Mouse (Mus musculus) lung, embryonic 15.5 days (tissue): ENCODE measurements around the gene Spic. TPM values are rescaled to one million over a fixed set of nuclear protein-coding genes. Genes with fewer than 3 reads are reported as not detected.
"Not testable (repeated sequence)": the region's sequence is repeated elsewhere in the genome, so short reads cannot be mapped to it uniquely, and the experiment has no call there.

ENCODE experiments used
- ATAC-seq: fragments of 200-750 bp; cut with Nextera tagmentation; 2 replicates; pipeline ENCODE4 v1.8.0; 2017; ENCODE audit warnings: moderate number of reproducible peaks, borderline replicate concordance; ENCODE audit not compliant: low FRiP score, low TSS enrichment; ENCODE audit errors: extremely low read depth
- H3K27ac ChIP-seq: fragments of 300-500 bp; sonication (generic); 2 replicates; pipeline ENCODE4 v1.5.1; 2015; ENCODE audit warnings: moderate library complexity, mild to moderate bottlenecking, inconsistent platforms
- H3K27me3 ChIP-seq: fragments of 300-500 bp; sonication (generic); 2 replicates; pipeline ENCODE4 v1.6.1; 2015; ENCODE audit warnings: inconsistent platforms
- H3K36me3 ChIP-seq: fragments of 300-500 bp; sonication (generic); 2 replicates; pipeline ENCODE4 v1.6.1; 2015; ENCODE audit warnings: inconsistent platforms
- H3K4me1 ChIP-seq: fragments of 300-500 bp; sonication (generic); 2 replicates; pipeline ENCODE4 v1.6.1; 2015; ENCODE audit warnings: inconsistent platforms
- H3K4me2 ChIP-seq: fragments of 300-500 bp; sonication (generic); 2 replicates; pipeline ENCODE4 v1.6.1; 2015; ENCODE audit warnings: inconsistent platforms, mild to moderate bottlenecking, moderate library complexity
- H3K4me3 ChIP-seq: fragments of 300-500 bp; sonication (generic); 2 replicates; pipeline ENCODE4 v1.5.1; 2015; ENCODE audit warnings: mild to moderate bottlenecking, inconsistent platforms
- H3K9ac ChIP-seq: fragments of 300-500 bp; sonication (generic); 2 replicates; pipeline ENCODE4 v1.6.1; 2015; ENCODE audit warnings: inconsistent platforms
- H3K9me3 ChIP-seq: fragments of 300-500 bp; sonication (generic); 2 replicates; pipeline ENCODE4 v1.6.1; 2016; ENCODE audit warnings: inconsistent platforms
- WGBS: fragments of 180-500 bp; shearing (Covaris S2); methylation state at CpG from one replicate; pipeline ENCODE4 v1.1.7; 2015; 5-methylcytosine and 5-hydroxymethylcytosine counted together
- polyA plus RNA-seq: library from polyadenylated mRNA; unstranded; fragments of >200 nt; fragmentation: Nextera tagmentation; extraction: Ambion mirVana; gene quantifications from 2 replicates; pipeline ENCODE4 v1.2.1, GENCODE M21; 2015

Spic gene
- polyA plus RNA-seq, 1 experiment from 2014 or later = 0.81 TPM

DNA sequence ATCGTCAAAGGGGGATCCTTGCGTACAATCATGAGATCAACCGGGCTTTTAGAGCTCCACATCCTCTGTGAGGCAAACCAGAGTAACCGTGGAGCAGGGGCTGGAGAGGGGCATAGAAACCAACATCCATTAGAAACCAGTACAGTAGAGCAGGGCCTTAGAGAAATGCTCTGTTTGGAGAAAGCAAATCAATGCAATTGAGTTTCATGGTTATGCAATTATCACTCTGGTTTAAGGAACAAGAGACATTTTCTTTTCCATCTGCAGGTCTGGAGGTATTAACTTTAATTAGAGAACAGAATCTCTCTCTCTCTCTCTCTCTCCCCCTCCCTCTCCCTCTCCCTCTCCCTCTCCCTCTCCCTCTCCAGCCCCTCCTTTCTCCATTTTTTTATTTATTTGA, 29.9 kb upstream of the Spic start:
- no peak overlapping the region for H3K4me3 ChIP-seq
- 85% methylated on average over 4 of the region's 4 CpGs for WGBS
- no peaks in the 10 kb centered on the region for H3K36me3 ChIP-seq
- no peak for ATAC-seq
- 0 out of 2 replicates have a peak, but pooled peaks cover 2% of the 10 kb centered on the region for H3K4me1 ChIP-seq
- H3K9me3 ChIP-seq = no peaks in the 10 kb centered on the region
- no peak overlapping the region for H3K9ac ChIP-seq
- no peaks in the 10 kb centered on the region for H3K27me3 ChIP-seq
- H3K4me2 ChIP-seq = no peak overlapping the region
- H3K27ac ChIP-seq = no peak overlapping the region

GRCm38 (mm10) chr10:88712359-88712758, 27.5 kb upstream of the Spic start:
- Histone ChIP-seq H3K9me3 (no peaks in the 10 kb centered on the region), H3K36me3 (no peaks in the 10 kb centered on the region), H3K4me3 (no peak overlapping the region), H3K9ac (no peak overlapping the region), H3K4me1 (no peaks in the 10 kb centered on the region), H3K27ac (no peak overlapping the region), H3K4me2 (no peak overlapping the region), H3K27me3 (no peaks in the 10 kb centered on the region)
- WGBS = 79% methylated on average over 6 of the region's 6 CpGs
- no peak for ATAC-seq

DNA sequence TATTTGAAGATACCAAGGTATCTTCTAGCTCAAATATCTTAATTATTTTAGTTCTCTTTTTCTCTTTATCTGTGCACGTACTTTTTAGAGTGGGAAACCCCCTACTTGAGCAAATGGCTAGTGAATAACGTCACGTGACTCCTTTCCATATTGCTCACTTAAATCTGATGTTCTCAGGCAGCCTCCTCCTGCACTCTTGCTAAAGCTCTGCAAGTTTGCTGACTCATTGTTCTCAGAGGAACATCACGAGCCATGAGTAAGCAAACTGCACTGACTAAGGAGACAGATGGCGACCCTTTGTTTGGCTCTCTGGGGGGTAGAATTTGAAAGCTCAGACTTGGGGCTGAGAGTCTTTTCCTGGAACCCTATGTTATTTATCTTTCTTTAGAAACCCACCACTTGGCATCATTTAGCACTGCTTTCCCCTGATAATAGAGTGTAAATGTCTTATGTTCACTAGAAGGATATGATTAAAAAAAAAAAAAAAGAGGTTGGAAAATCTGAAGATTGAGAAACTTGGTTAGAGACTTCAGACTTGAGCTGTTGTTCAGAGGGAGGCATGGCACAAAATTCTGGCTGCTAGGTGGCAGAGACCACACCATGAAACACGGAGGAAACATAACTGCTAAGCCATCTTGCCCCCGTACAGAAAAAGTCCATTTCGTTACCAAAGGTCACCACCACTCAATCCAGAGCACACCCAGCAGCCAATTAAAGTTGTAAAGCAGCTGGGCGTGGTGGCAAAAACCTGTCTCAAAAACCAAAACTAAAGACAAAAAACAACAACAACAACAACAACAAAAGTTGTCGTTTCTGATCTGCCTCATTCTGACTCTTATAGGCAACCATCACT, 24.1 kb upstream of the Spic start:
- H3K27me3 ChIP-seq = no peaks in the 10 kb centered on the region
- no peak overlapping the region for H3K27ac ChIP-seq
- 56% methylated on average over 10 of the region's 10 CpGs for WGBS
- no peaks in the 10 kb centered on the region for H3K4me1 ChIP-seq
- no peak for ATAC-seq
- H3K9ac ChIP-seq = no peak overlapping the region
- H3K36me3 ChIP-seq = no peaks in the 10 kb centered on the region
- H3K4me2 ChIP-seq = no peak overlapping the region
- H3K9me3 ChIP-seq = no peaks in the 10 kb centered on the region
- H3K4me3 ChIP-seq = no peak overlapping the region

- no peaks in the 10 kb centered on the region for H3K4me1 ChIP-seq
- H3K36me3 ChIP-seq = no peaks in the 10 kb centered on the region
- no peak overlapping the region for H3K9ac ChIP-seq
- H3K9me3 ChIP-seq = no peaks in the 10 kb centered on the region
- H3K4me3 ChIP-seq = no peak overlapping the region
- H3K4me2 ChIP-seq = no peak overlapping the region
- H3K27me3 ChIP-seq = no peaks in the 10 kb centered on the region
- no peak for ATAC-seq
- WGBS = 64% methylated on average over 6 of the region's 6 CpGs
- H3K27ac ChIP-seq = no peak overlapping the region
Measured at GRCm38 (mm10) chr10:88700938-88701337, 16.1 kb upstream of the Spic start.

GRCm38 (mm10) chr10:88682904-88683563, 1.8 kb downstream of the Spic start:
- H3K9me3 ChIP-seq = no peaks in the 10 kb centered on the region
- no peaks in the 10 kb centered on the region for H3K27me3 ChIP-seq
- no peak overlapping the region for H3K4me2 ChIP-seq
- no peak overlapping the region for H3K9ac ChIP-seq
- ATAC-seq = no peak
- H3K4me1 ChIP-seq = no peaks in the 10 kb centered on the region
- WGBS = 38% methylated on average over 4 of the region's 4 CpGs
- no peaks in the 10 kb centered on the region for H3K36me3 ChIP-seq
- no peak overlapping the region for H3K4me3 ChIP-seq
- no peak overlapping the region for H3K27ac ChIP-seq

DNA sequence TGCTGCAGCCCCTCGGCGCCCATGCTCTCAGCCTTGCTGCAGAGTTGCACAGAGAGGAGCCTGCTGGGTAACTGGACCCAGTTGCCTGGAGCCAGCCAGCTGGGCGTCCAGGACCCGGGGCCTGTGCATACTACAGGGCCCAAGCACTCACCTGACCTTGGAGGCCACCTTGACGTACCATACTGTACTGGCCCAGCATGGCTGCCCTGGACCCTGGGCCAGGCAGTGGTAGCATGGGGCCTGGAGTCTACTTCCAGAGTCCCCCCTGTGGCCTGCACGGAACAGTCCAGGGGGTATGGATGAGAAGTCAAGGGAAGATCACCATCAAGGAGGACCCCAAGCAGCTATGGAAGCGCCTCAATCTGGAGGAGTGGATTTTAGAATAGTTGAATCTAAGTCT, 12.0 kb downstream of the Spic start:
- ATAC-seq = no peak
- Histone ChIP-seq H3K27ac (no peak overlapping the region), H3K9ac (no peak overlapping the region), H3K4me3 (no peak overlapping the region), H3K4me1 (no peaks in the 10 kb centered on the region), H3K27me3 (no peaks in the 10 kb centered on the region), H3K9me3 (no peaks in the 10 kb centered on the region), H3K36me3 (no peaks in the 10 kb centered on the region), H3K4me2 (no peak overlapping the region)
- WGBS = 88% methylated on average over 7 of the region's 7 CpGs

- Histone ChIP-seq H3K4me3 (no peak overlapping the region), H3K27me3 (no peaks in the 10 kb centered on the region), H3K4me1 (no peaks in the 10 kb centered on the region), H3K36me3 (no peaks in the 10 kb centered on the region), H3K27ac (no peak overlapping the region), H3K4me2 (no peak overlapping the region), H3K9ac (no peak overlapping the region), H3K9me3 (no peaks in the 10 kb centered on the region)
- no peak for ATAC-seq
- WGBS = 83% methylated on average over 6 of the region's 6 CpGs
Measured at GRCm38 (mm10) chr10:88672123-88672522, 12.7 kb downstream of the Spic start.

DNA sequence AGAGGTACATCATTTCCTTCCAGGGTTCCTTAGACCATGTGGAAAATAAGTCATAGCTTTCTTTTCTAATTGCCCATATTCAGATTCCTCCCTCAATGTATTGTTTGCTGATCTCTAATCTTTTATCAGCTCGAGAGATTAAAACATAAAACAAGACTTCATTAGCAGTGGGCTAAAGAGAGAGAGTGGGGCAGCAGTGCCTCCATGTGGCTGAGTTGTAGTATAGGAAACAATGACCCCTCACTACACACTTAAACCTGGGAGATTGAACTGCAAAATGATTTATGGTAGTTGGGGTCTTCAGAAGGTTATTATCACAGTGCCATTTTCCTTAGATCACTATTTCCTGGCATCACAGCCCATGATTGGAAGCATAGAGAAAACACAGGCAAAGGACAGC, 15.1 kb downstream of the Spic start:
- no peak overlapping the region for H3K27ac ChIP-seq
- no peaks in the 10 kb centered on the region for H3K27me3 ChIP-seq
- no peak overlapping the region for H3K9ac ChIP-seq
- H3K4me2 ChIP-seq = no peak overlapping the region
- H3K4me3 ChIP-seq = no peak overlapping the region
- no peaks in the 10 kb centered on the region for H3K36me3 ChIP-seq
- no peaks in the 10 kb centered on the region for H3K9me3 ChIP-seq
- ATAC-seq = no peak
- H3K4me1 ChIP-seq = no peaks in the 10 kb centered on the region
- 26% methylated on average over 1 of the region's 1 CpGs for WGBS

DNA sequence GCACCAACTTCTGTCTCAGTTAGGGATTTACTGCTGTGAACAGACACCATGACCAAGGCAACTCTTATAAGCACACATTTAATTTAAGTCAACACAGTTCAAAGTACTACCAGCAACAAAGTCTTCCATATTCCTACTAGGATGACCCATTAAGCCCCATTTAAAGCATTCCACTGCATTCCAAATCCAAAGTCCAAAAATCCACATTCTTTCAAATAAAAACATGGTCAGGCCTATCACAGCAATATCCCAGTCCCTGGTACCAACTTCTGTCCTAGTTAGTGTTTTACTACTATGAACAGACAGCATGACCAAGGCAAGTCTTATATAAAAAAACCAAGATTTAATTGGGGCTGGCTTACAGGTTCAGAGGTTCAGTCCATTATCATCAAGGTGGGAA, 21.0 kb downstream of the Spic start:
- not testable (repeated sequence) for ATAC-seq, H3K27me3 ChIP-seq, H3K4me1 ChIP-seq, H3K36me3 ChIP-seq, H3K9ac ChIP-seq, H3K4me2 ChIP-seq, H3K4me3 ChIP-seq, H3K27ac ChIP-seq, H3K9me3 ChIP-seq

DNA sequence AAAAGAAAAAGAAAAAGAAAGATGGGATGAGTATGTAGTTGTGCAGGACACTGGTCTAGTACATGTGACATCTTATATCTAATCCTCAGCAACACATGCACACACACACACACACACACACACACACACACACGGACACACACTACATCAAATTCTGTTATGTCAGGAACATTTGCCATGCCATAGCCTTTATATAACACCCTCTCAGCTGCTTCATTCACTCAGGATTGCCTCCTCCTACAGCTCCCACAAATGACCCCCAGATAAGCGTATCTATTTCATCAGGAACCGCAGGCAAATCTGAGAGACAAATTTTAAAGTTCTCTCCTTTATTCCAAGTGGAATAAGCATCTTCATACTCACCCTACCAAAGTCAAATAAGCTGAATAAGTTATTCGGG, 25.9 kb downstream of the Spic start:
- H3K36me3 ChIP-seq = no peaks in the 10 kb centered on the region
- no peak overlapping the region for H3K9ac ChIP-seq
- ATAC-seq = no peak
- no peaks in the 10 kb centered on the region for H3K27me3 ChIP-seq
- H3K9me3 ChIP-seq = no peaks in the 10 kb centered on the region
- H3K27ac ChIP-seq = no peak overlapping the region
- H3K4me3 ChIP-seq = no peak overlapping the region
- H3K4me1 ChIP-seq = no peaks in the 10 kb centered on the region
- WGBS = 76% methylated on average over 4 of the region's 4 CpGs
- no peak overlapping the region for H3K4me2 ChIP-seq

GRCm38 (mm10) chr10:88645448-88645847, 39.4 kb downstream of the Spic start:
- H3K9ac ChIP-seq = no peak overlapping the region
- H3K4me2 ChIP-seq = no peak overlapping the region
- no peak overlapping the region for H3K4me3 ChIP-seq
- 49% methylated on average over 5 of the region's 5 CpGs for WGBS
- H3K27ac ChIP-seq = no peak overlapping the region
- H3K9me3 ChIP-seq = no peaks in the 10 kb centered on the region
- no peaks in the 10 kb centered on the region for H3K4me1 ChIP-seq
- no peaks in the 10 kb centered on the region for H3K36me3 ChIP-seq
- no peaks in the 10 kb centered on the region for H3K27me3 ChIP-seq
- no peak for ATAC-seq

GRCm38 (mm10) chr10:88631330-88631953, 53.4 kb downstream of the Spic start:
- WGBS = 68% methylated on average over 10 of the region's 10 CpGs
- Histone ChIP-seq H3K4me1 (no peaks in the 10 kb centered on the region), H3K4me3 (no peak overlapping the region), H3K27me3 (no peaks in the 10 kb centered on the region), H3K9ac (no peak overlapping the region), H3K4me2 (no peak overlapping the region), H3K9me3 (no peaks in the 10 kb centered on the region), H3K27ac (no peak overlapping the region), H3K36me3 (no peaks in the 10 kb centered on the region)
- ATAC-seq = no peak
